Mouse (Mus musculus): Measurements from ENCODE around the gene Thrsp. TPM values are rescaled to one million over a fixed set of nuclear protein-coding genes. Genes with fewer than 3 reads are reported as not detected.
"Not testable (repeated sequence)": the region's sequence is repeated elsewhere in the genome, so short reads cannot be mapped to it uniquely, and the experiment has no call there.

Gene Thrsp
- not detected in 2 replicates for polyA plus RNA-seq (2012; ENCODE audit: insufficient read depth, low replicate concordance)

- Histone ChIP-seq H3K27me3 (replicated peaks) (peaks cover 34% of the 10 kb centered on the region), H3K9me3 (no peaks in the 10 kb centered on the region), H3K4me3 (replicated peaks) (peak within 1 kb of the TSS; percentile 24), H3K36me3 (replicated peaks; ENCODE audit: low read length) (peaks cover 10% of the 10 kb centered on the region), H3K4me1 (peaks cover 49% of the 10 kb centered on the region)
- TF ChIP-seq FLI1 (IDR thresholded peaks at IDR 0.05; ENCODE audit: low read length) (no peak), GATA1 (IDR thresholded peaks at IDR 0.05; ENCODE audit: borderline replicate concordance, low read length) (no peak)
Observed at GRCm38 (mm10) chr7:97416906-97417777, at the start of gene Thrsp. Gene Thrsp (minus strand): TSS chr7:97417730.

GRCm38 (mm10) chr7:97455577-97455976 is 38.0 kb upstream of the Thrsp start:
- Histone ChIP-seq H3K36me3 (replicated peaks; ENCODE audit: low read length) (peaks cover 28% of the 10 kb centered on the region), H3K9me3 (peaks cover 10% of the 10 kb centered on the region), H3K27me3 (replicated peaks) (no peaks in the 10 kb centered on the region), H3K4me3 (replicated peaks) (peak overlapping the region; percentile 50), H3K4me1 (peaks cover 56% of the 10 kb centered on the region)
- no peak for TF ChIP-seq GATA1 (IDR thresholded peaks at IDR 0.05; ENCODE audit: borderline replicate concordance, low read length)
- TF ChIP-seq FLI1 (IDR thresholded peaks at IDR 0.05; ENCODE audit: low read length), result no peak

GRCm38 (mm10) chr7:97454795-97455194 is 37.3 kb upstream of the Thrsp start:
- Histone ChIP-seq H3K36me3 (replicated peaks; ENCODE audit: low read length) (peaks cover 22% of the 10 kb centered on the region), H3K9me3 (peaks cover 7% of the 10 kb centered on the region), H3K4me1 (peaks cover 56% of the 10 kb centered on the region), H3K27me3 (replicated peaks) (no peaks in the 10 kb centered on the region), H3K4me3 (replicated peaks) (peak overlapping the region; percentile 50)
- no peak for TF ChIP-seq FLI1 (IDR thresholded peaks at IDR 0.05; ENCODE audit: low read length)
- no peak for TF ChIP-seq GATA1 (IDR thresholded peaks at IDR 0.05; ENCODE audit: borderline replicate concordance, low read length)

GRCm38 (mm10) chr7:97453141-97453921 is 35.8 kb upstream of the Thrsp start:
- Histone ChIP-seq H3K4me1 (peaks cover 56% of the 10 kb centered on the region), H3K36me3 (replicated peaks; ENCODE audit: low read length) (peaks cover 17% of the 10 kb centered on the region), H3K27me3 (replicated peaks) (no peaks in the 10 kb centered on the region), H3K9me3 (peaks cover 19% of the 10 kb centered on the region), H3K4me3 (replicated peaks) (peak overlapping the region; percentile 92)
- TF ChIP-seq GATA1 (IDR thresholded peaks at IDR 0.05; ENCODE audit: borderline replicate concordance, low read length) (no peak), FLI1 (IDR thresholded peaks at IDR 0.05; ENCODE audit: low read length) (no peak)

- Histone ChIP-seq H3K9me3 (peaks cover 20% of the 10 kb centered on the region), H3K4me1 (peaks cover 59% of the 10 kb centered on the region), H3K36me3 (replicated peaks; ENCODE audit: low read length) (peaks cover 8% of the 10 kb centered on the region), H3K27me3 (replicated peaks) (no peaks in the 10 kb centered on the region), H3K4me3 (replicated peaks) (peak overlapping the region; percentile 92)
- TF ChIP-seq GATA1 (IDR thresholded peaks at IDR 0.05; ENCODE audit: borderline replicate concordance, low read length), result no peak
Observed at GRCm38 (mm10) chr7:97452196-97452595, 34.7 kb upstream of the Thrsp start.

- H3K36me3 ChIP-seq (replicated peaks; ENCODE audit: low read length); H3K4me3 ChIP-seq (replicated peaks); H3K27me3 ChIP-seq (replicated peaks): not testable (repeated sequence)
- H3K9me3 ChIP-seq, result peaks cover 20% of the 10 kb centered on the region
- H3K4me1 ChIP-seq, result peaks cover 52% of the 10 kb centered on the region
Observed at GRCm38 (mm10) chr7:97451023-97451422, 33.5 kb upstream of the Thrsp start, which contains the start of gene Kctd14. Gene Kctd14 (plus strand): TSS chr7:97451323.

GRCm38 (mm10) chr7:97447050-97447531 is 29.6 kb upstream of the Thrsp start:
- peaks cover 12% of the 10 kb centered on the region for H3K27me3 ChIP-seq (replicated peaks)
- H3K4me3 ChIP-seq (replicated peaks), result no peak overlapping the region
- H3K4me1 ChIP-seq, result peaks cover 15% of the 10 kb centered on the region
- peaks cover 21% of the 10 kb centered on the region for H3K9me3 ChIP-seq
- TF ChIP-seq GATA1 (IDR thresholded peaks at IDR 0.05; ENCODE audit: borderline replicate concordance, low read length), result no peak
- no peak for TF ChIP-seq FLI1 (IDR thresholded peaks at IDR 0.05; ENCODE audit: low read length)
- peaks cover 3% of the 10 kb centered on the region for H3K36me3 ChIP-seq (replicated peaks; ENCODE audit: low read length)

- H3K36me3 ChIP-seq (replicated peaks; ENCODE audit: low read length), result peaks cover 3% of the 10 kb centered on the region
- H3K27me3 ChIP-seq (replicated peaks), result peaks cover 12% of the 10 kb centered on the region
- peaks cover 8% of the 10 kb centered on the region for H3K4me1 ChIP-seq
- peaks cover 26% of the 10 kb centered on the region for H3K9me3 ChIP-seq
- no peak overlapping the region for H3K4me3 ChIP-seq (replicated peaks)
- TF ChIP-seq GATA1 (IDR thresholded peaks at IDR 0.05; ENCODE audit: borderline replicate concordance, low read length), result no peak
- no peak for TF ChIP-seq FLI1 (IDR thresholded peaks at IDR 0.05; ENCODE audit: low read length)
Observed at GRCm38 (mm10) chr7:97446171-97446925, 28.8 kb upstream of the Thrsp start.

GRCm38 (mm10) chr7:97438986-97439385 is 21.5 kb upstream of the Thrsp start:
- Histone ChIP-seq H3K9me3 (peaks cover 20% of the 10 kb centered on the region), H3K4me1 (peaks cover 10% of the 10 kb centered on the region), H3K36me3 (replicated peaks; ENCODE audit: low read length) (peaks cover 2% of the 10 kb centered on the region), H3K27me3 (replicated peaks) (no peaks in the 10 kb centered on the region), H3K4me3 (replicated peaks) (no peak overlapping the region)
- TF ChIP-seq FLI1 (IDR thresholded peaks at IDR 0.05; ENCODE audit: low read length) (no peak), GATA1 (IDR thresholded peaks at IDR 0.05; ENCODE audit: borderline replicate concordance, low read length) (no peak)

All from megakaryocyte, embryonic 14.5 days (primary cell).